Mouse (Mus musculus) bone marrow macrophage, adult 2 months (primary cell): ENCODE data around the gene Uqcrc2.

Source experiments
- CTCF ChIP-seq: IDR thresholded peaks from 2 replicates; pipeline ENCODE4 v1.5.1; 2012; ENCODE audit warnings: low read depth, mild to moderate bottlenecking, low read length, moderate library complexity
- POLR2A ChIP-seq: IDR thresholded peaks from 2 replicates; pipeline ENCODE4 v1.6.1; 2012; ENCODE audit warnings: mild to moderate bottlenecking, low read depth, low read length, borderline replicate concordance

GRCm38 (mm10) chr7:120620075-120620771, 14.8 kb upstream of the Uqcrc2 start:
- TF ChIP-seq POLR2A: no peak
- no peak for TF ChIP-seq CTCF
